Comparison of ENCODE assay signal across 24 mouse cellular contexts in the genomic region with DNA sequence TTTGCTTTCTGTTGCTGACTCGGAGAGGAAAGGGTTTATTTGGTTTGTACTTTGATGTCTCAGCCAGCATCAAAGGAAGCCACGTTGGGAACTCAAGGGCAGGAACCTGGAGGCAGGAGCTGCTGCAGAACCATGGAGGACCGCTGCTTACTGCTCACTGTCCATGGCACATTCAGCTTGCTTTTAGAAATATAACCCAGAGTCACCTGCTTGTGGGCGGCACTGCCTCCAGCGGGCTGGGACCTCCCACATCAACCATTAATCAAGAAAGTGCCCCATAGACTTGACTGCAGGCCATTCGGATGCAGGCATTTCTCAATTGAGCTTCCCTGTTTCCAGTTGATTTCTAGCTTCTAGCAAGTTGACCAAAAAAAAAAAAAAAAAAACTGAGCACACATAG. TPM values are rescaled to one million over a fixed set of nuclear protein-coding genes. Genes with fewer than 3 reads are reported as not detected.
DNase-seq lines count a peak whose midpoint lies in the region; ATAC-seq and TF ChIP-seq lines count a peak whose summit lies in the region.
"Had no signal": no experiment of that assay in that cellular context is flagged by ENCODE, and none has a peak within 500 bp of the region (broad histone marks: within the 10 kb centered on the region; RNA-seq: fewer than 3 reads in every experiment).

No protein-coding gene starts in this region.

- H3K27ac ChIP-seq in kidney, postnatal 0 days = no peak overlapping the region
- H3K27ac ChIP-seq in thymus, adult 2 months (ENCODE audit: control insufficient read depth, insufficient read depth, low read length) = peak overlapping the region; percentile 2; the same call in 1 of the 2 replicates
- peak overlapping the region; percentile 88 for H3K27ac ChIP-seq in macrophage
- H3K27ac ChIP-seq: embryonic facial prominence, embryonic 13.5 days; forebrain, embryonic 12.5 days; heart, adult 2 months; heart, embryonic 15.5 days; hindbrain, embryonic 13.5 days; intestine, embryonic 15.5 days had no signal

- no peaks in the 10 kb centered on the region for H3K79me2 ChIP-seq in macrophage (ENCODE audit: inconsistent target)

- no peak overlapping the region for H3K4me3 ChIP-seq in kidney, postnatal 0 days (replicated peaks; ENCODE audit: low read depth, low read length)
- H3K4me3 ChIP-seq in thymus, adult 2 months (ENCODE audit: control insufficient read depth, insufficient read depth, low read length) = no peak overlapping the region
- no peak overlapping the region for H3K4me3 ChIP-seq in macrophage (ENCODE audit: inconsistent target)
- H3K4me3 ChIP-seq: embryonic facial prominence, embryonic 13.5 days; forebrain, embryonic 12.5 days; heart, adult 2 months; heart, embryonic 15.5 days; hindbrain, embryonic 13.5 days; intestine, embryonic 15.5 days had no signal

- no peak overlapping the region for H3K9ac ChIP-seq in kidney, postnatal 0 days (ENCODE audit: low read depth, low read length)
- H3K9ac ChIP-seq: embryonic facial prominence, embryonic 13.5 days; forebrain, embryonic 12.5 days; heart, embryonic 15.5 days; hindbrain, embryonic 13.5 days; intestine, embryonic 15.5 days had no signal

- 30% methylated on average over 6 of the region's 6 CpGs for WGBS in kidney, postnatal 0 days
- 55% methylated on average over 6 of the region's 6 CpGs for WGBS in thymus, adult 2 months
- 68% methylated on average over 6 of the region's 6 CpGs for WGBS in macrophage (ENCODE audit: missing documents)

- TF ChIP-seq POLR2A in thymus, adult 2 months (IDR thresholded peaks at IDR 0.05; ENCODE audit: control insufficient read depth, extremely low read depth, insufficient read depth, low read length, poor library complexity) = no peak

- H3K36me3 ChIP-seq in kidney, postnatal 0 days (ENCODE audit: insufficient read depth, low read length) = no peaks in the 10 kb centered on the region
- no peaks in the 10 kb centered on the region for H3K36me3 ChIP-seq in thymus, adult 2 months (ENCODE audit: control insufficient read depth, insufficient read depth, low read length)
- no peaks in the 10 kb centered on the region for H3K36me3 ChIP-seq in macrophage (ENCODE audit: inconsistent target)
- H3K36me3 ChIP-seq: heart, embryonic 15.5 days; intestine, embryonic 15.5 days had no signal

- H3K9me3 ChIP-seq in kidney, postnatal 0 days (replicated peaks; ENCODE audit: low read length) = no peaks in the 10 kb centered on the region
- H3K9me3 ChIP-seq: embryonic facial prominence, embryonic 13.5 days; forebrain, embryonic 12.5 days; heart, embryonic 15.5 days; hindbrain, embryonic 13.5 days; intestine, embryonic 15.5 days had no signal

- TF ChIP-seq CTCF in kidney, postnatal 0 days (IDR thresholded peaks at IDR 0.05; ENCODE audit: low read depth) = no peak
- no peak for TF ChIP-seq CTCF in thymus, adult 2 months (IDR thresholded peaks at IDR 0.05; ENCODE audit: borderline replicate concordance, control insufficient read depth, extremely low read depth, insufficient read depth, low read length, poor library complexity)

- no peaks in the 10 kb centered on the region for H3K27me3 ChIP-seq in kidney, postnatal 0 days (ENCODE audit: insufficient read depth, low read length)
- H3K27me3 ChIP-seq in thymus, adult 2 months (ENCODE audit: control insufficient read depth, insufficient read depth, low read length) = no peaks in the 10 kb centered on the region
- H3K27me3 ChIP-seq: CH12.LX; embryonic facial prominence, embryonic 13.5 days; forebrain, embryonic 12.5 days; heart, embryonic 15.5 days; hindbrain, embryonic 13.5 days; intestine, embryonic 15.5 days; Patski had no signal

- ATAC-seq in kidney, postnatal 0 days (replicated peaks; ENCODE audit: low FRiP score, low read depth) = no peak; the same call in 1 of the 2 replicates
- ATAC-seq: activated CD4-positive, CD25-positive, alpha-beta regulatory T cell, adult 4 months; forebrain, embryonic 16.5 days; intestine, embryonic 15.5 days; Patski had no signal

- no peaks in the 10 kb centered on the region for H3K4me1 ChIP-seq in kidney, postnatal 0 days (replicated peaks; ENCODE audit: insufficient read depth, low read length)
- peaks cover 19% of the 10 kb centered on the region for H3K4me1 ChIP-seq in thymus, adult 2 months (replicated peaks; ENCODE audit: control insufficient read depth, insufficient read depth, low read length)
- H3K4me1 ChIP-seq: forebrain, embryonic 12.5 days; heart, embryonic 15.5 days; hindbrain, embryonic 13.5 days; intestine, embryonic 15.5 days had no signal

- peak; percentile 43 for DNase-seq in adrenal gland, adult 8-10 months
- DNase-seq in adrenal gland, postnatal 25 days = no peak
- peak; percentile 26 for DNase-seq in kidney, postnatal 0 days (ENCODE audit: low spot score)
- DNase-seq in kidney, postnatal 14 days = no peak
- no peak for DNase-seq in thymus, adult 2 months
- DNase-seq in thymus, postnatal 14 days = no peak
- DNase-seq in cerebellum, adult 8-10 months = no peak
- DNase-seq: cerebellum, adult 11 months; cerebellum, adult 9-10 months; cerebellum, postnatal 25 days; gastrocnemius, postnatal 10 days; heart, adult 2 months; heart, postnatal 14 days had no signal

- no peak overlapping the region for H3K4me2 ChIP-seq in kidney, postnatal 0 days (ENCODE audit: low read length)
- H3K4me2 ChIP-seq: embryonic facial prominence, embryonic 13.5 days; forebrain, embryonic 12.5 days; heart, embryonic 11.5 days; heart, embryonic 15.5 days; hindbrain, embryonic 13.5 days; intestine, embryonic 15.5 days had no signal

RNA-seq across cellular contexts. Expression of a gene that starts 13.8 kb away (rescaled TPM):
- total RNA-seq in adrenal gland, adult 8-10 months (2022) = 10 to 100 TPM; 11.7 to 39.2 (median 25.1) TPM
- total RNA-seq in adrenal gland, postnatal 25 days (2021) = 15.5 and 19.5 TPM in 2 replicates
- 0.95 and 2.2 TPM in 2 replicates for polyA plus RNA-seq in kidney, postnatal 0 days (2015; fragmentation: Nextera tagmentation; extraction: Ambion mirVana)
- polyA plus RNA-seq in thymus, adult 2 months (2012; rRNA removed) = 2.1 and 2.2 TPM in 2 replicates
- 10 to 100 TPM in 15 of 26 experiments, 1 to 10 TPM in 8, under 1 TPM in 3; 0.33 to 40.0 (median 13.2) TPM for total RNA-seq in macrophage (2018; cell fraction: chromatin; rRNA removed)
- total RNA-seq in macrophage (2018; cell fraction: cytosol; rRNA removed) = 1 to 10 TPM in 24 of 26 experiments, under 1 TPM in 2; 0.57 to 5.0 (median 2.7) TPM
- 10 to 100 TPM in 5 of 26 experiments, 1 to 10 TPM in 21; 1.5 to 14.9 (median 5.4) TPM for total RNA-seq in macrophage (2018; cell fraction: nucleus; rRNA removed)
- polyA plus RNA-seq in macrophage (2018) = 1.7 to 3.2 TPM (median 1.9 TPM) in 3 replicates

RNA-seq across cellular contexts. Expression of a gene that starts 19.8 kb away (rescaled TPM):
- total RNA-seq in adrenal gland, adult 8-10 months (2022) = 100 to 1,000 TPM; 636 to 871 (median 712) TPM
- 492 and 649 TPM in 2 replicates for total RNA-seq in adrenal gland, postnatal 25 days (2021)
- polyA plus RNA-seq in kidney, postnatal 0 days (2015; fragmentation: Nextera tagmentation; extraction: Ambion mirVana) = 1,032 and 1,181 TPM in 2 replicates
- 328 and 393 TPM in 2 replicates for polyA plus RNA-seq in thymus, adult 2 months (2012; rRNA removed)
- 100 to 1,000 TPM in 1 of 26 experiments, 10 to 100 TPM in 25; 31.1 to 216 (median 55.7) TPM for total RNA-seq in macrophage (2018; cell fraction: chromatin; rRNA removed)
- 100 to 1,000 TPM; 282 to 615 (median 404) TPM for total RNA-seq in macrophage (2018; cell fraction: cytosol; rRNA removed)
- 100 to 1,000 TPM in 3 of 26 experiments, 10 to 100 TPM in 23; 37.4 to 123 (median 71.6) TPM for total RNA-seq in macrophage (2018; cell fraction: nucleus; rRNA removed)
- 621 to 1,326 TPM (median 1,292 TPM) in 3 replicates for polyA plus RNA-seq in macrophage (2018)

RNA-seq across cellular contexts. Expression of a gene that starts 20.1 kb away (rescaled TPM):
- 1 to 10 TPM; 1.0 to 6.4 (median 3.7) TPM for total RNA-seq in adrenal gland, adult 8-10 months (2022)
- total RNA-seq in adrenal gland, postnatal 25 days (2021) = 0.48 and 1.6 TPM in 2 replicates
- polyA plus RNA-seq in kidney, postnatal 0 days (2015; fragmentation: Nextera tagmentation; extraction: Ambion mirVana) = 5.4 and 6.1 TPM in 2 replicates
- polyA plus RNA-seq in thymus, adult 2 months (2012; rRNA removed) = 0.12 and 0.14 TPM in 2 replicates
- 1 to 10 TPM in 1 of 26 experiments, under 1 TPM in 15, not detected in 10; 0.13 to 1.4 (median 0.41) TPM for total RNA-seq in macrophage (2018; cell fraction: chromatin; rRNA removed)
- under 1 TPM; 0.12 to 0.85 (median 0.32) TPM for total RNA-seq in macrophage (2018; cell fraction: cytosol; rRNA removed)
- total RNA-seq in macrophage (2018; cell fraction: nucleus; rRNA removed) = 1 to 10 TPM in 2 of 26 experiments, under 1 TPM in 15, not detected in 9; 0.14 to 2.0 (median 0.32) TPM
- polyA plus RNA-seq in macrophage (2018) = 0.40 to 0.43 TPM (median 0.42 TPM) in 3 replicates

Comparison
In these comparisons a context has a peak if more than half of its experiments do, and no peak if none do; other contexts are left out.
1. DNase-seq: peak in adrenal gland, adult 8-10 months (single experiment) and kidney, postnatal 0 days (single experiment); none in adrenal gland, postnatal 25 days (single experiment), kidney, postnatal 14 days (single experiment), thymus, adult 2 months (single experiment), thymus, postnatal 14 days (single experiment) and cerebellum, adult 8-10 months (single experiment).